Mouse (Mus musculus) central nervous system, embryonic 14 days (tissue): ENCODE measurements around the gene Tshr. TPM values are rescaled to one million over a fixed set of nuclear protein-coding genes. Genes with fewer than 3 reads are reported as not detected.

Experiments used
- polyA plus RNA-seq: library from polyadenylated mRNA; depleted of rRNA; stranded (reverse); fragments of >200 nt; gene quantifications from 2 replicates; pipeline ENCODE4 v1.2.3, GENCODE M21; 2012; rRNA removed

The Tshr gene
- polyA plus RNA-seq: 0.28 and 0.43 TPM in 2 replicates

DNA sequence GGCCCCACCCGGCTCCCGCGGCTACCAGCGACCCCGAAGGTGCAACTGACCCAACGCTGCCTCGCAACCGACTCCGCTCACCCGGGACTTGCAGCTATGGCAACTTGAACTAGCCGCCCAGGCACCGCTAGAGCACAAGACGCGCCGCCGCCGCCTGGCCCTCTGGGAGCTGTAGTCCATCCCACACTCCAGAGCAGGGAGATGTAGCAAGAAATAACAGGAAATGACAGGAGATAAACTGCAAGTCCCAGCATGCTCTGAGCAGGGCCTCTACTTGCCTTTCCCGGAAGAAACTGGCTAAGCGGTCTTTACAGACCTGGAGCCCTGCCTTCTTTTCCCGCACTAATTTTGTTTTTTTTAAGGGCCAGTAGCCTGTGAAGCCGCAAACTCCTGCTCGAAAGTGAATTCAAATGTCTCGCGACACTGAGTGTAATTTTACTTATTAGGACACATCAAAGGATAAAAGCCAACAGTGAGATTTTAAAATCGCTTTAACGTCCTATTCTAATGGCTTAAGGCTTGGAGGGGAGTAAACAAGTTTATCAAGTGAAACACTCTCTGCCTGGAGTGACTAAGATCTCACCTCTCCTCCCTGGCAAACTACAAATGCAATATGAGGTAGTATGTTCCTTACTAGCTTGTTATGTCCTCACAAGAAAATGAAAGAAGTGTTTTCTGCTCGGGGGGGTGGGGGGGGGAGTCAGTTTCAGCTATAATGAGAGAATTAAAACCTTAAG lies at the start of gene Tshr, which contains the start of gene Cep128:
Gene Tshr, plus strand, starts transcription at position 283 of the 737 bp plus-strand sequence.
Gene Cep128, minus strand, starts transcription at position 129 of the 737 bp plus-strand sequence.

GRCm38 (mm10) chr12:91589847-91590690 lies 205.7 kb downstream of the Tshr start, which contains the start of gene Gtf2a1:
Gtf2a1 (minus strand) TSS chr12:91590487.

Other genes with a start within 250 kb of the Tshr start
- gene Cep128, start 154 bp upstream of the Tshr start, polyA plus RNA-seq: 5.2 and 6.1 TPM in 2 replicates
- 24.9 and 25.0 TPM in 2 replicates for gene Gtf2a1, start 205.9 kb downstream of the Tshr start, polyA plus RNA-seq